Mouse (Mus musculus) small intestine, adult 2 months (tissue): ENCODE measurements around the gene Lsm14b.

ENCODE experiments used
- CTCF ChIP-seq: fragments of 200-500 bp; IDR thresholded peaks from 2 replicates; pipeline ENCODE4 v1.5.1; 2012; ENCODE audit warnings: low read depth, mild to moderate bottlenecking, control low read depth, inconsistent platforms, low read length, moderate library complexity, mixed read lengths; ENCODE audit not compliant: insufficient replicate concordance, insufficient read length; ENCODE audit errors: extremely low read depth
- POLR2A ChIP-seq: fragments of 200-500 bp; IDR thresholded peaks from 2 replicates; pipeline ENCODE4 v1.6.1; 2012; ENCODE audit warnings: low read depth, mild to moderate bottlenecking, control low read depth, inconsistent platforms, low read length, moderate library complexity

DNA sequence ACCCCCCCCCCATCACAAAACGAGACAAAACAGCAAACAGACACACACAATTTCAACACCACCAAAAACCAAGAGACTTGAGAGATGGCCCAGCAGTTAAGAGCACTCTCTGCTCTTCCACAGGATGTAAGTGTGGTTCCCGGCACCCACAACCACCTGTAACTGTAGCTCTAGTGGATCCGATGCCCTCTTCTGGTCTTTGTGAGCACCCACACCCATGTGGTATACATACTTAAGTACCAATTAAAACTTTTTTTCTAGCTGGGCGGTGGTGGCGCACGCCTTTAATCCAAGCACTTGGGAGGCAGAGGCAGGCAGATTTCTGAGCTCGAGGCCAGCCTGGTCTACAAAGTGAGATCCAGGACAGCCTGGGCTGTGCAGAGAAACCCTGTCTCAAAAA is 14.1 kb upstream of the Lsm14b start:
- TF ChIP-seq POLR2A (no peak), CTCF (no peak)
